Mouse (Mus musculus) telencephalon, adult 2 months (tissue): ENCODE data around the gene Thrb.

Experiments
- DNase-seq: peaks from one replicate; pipeline ENCODE4 v3.0.0-alpha.2; 2011; ENCODE audit warnings: low read depth, low spot score

Thrb gene

DNA sequence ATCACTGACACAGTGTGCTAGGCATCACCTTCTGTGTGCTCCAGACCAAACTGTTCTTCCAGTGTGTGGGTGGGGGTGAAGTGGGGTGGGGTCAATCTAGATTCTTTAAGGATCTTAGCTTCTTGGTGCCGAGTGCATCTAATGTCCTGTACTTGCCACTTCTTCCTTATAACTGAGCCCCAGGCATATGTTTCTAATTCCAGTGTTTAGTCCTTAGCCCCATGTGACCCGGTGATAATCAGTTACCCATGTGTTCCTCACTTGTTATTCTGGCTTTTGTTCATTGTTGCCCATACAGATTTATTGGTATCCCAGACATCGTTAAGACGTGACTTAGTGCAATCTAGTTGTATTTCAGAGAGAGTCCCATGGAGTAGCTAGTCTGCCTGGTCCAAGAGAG is 121.9 kb downstream of the Thrb start:
- DNase-seq: no peak

DNA sequence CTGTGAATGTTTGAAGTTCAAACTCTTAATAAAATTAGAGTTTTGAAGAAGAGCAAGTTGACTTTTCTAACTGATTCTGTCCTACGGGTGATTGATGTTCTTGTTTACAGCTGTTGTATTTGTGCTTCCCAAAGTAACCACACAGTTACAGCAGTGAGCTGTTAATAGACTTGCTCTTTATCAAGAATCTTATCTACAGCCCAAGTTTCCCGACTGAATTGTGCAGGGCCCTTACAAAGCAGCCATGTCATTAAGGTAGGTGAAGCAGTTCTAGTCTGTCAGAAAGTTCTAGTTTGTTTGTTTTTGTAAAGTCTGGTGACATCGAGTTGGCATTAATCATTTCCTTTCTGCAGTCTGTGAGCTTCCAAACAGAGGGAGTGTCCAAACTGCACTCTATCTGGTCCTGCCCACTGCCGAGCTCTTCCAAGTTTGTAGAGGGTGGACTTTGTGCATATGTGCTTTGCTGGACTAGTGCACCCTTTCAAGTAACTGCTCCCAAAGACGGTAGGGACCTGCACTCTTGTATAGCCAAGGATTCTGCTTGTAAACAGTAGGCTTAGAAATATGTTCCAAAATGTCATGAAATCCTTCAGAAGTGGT is 124.2 kb downstream of the Thrb start:
- no peak for DNase-seq

DNA sequence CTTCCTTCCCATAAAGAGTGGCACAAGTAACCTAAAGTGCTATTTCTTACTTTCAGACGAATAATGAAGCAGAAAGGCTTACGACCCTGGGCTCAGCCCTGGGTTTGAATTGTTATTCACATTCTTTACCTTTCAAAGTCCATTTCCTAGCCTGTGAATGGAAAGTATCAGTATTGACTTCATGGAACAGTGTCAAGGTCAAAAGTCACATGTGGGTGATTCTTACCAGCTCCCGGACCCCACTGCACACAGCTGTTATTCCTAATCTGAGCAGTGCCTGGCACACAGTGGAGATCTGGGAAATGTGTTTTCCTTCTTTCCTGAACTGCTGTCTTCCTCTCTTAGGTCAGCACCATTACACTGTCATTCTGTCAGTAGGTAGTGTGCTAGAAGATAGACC is 125.3 kb downstream of the Thrb start:
- no peak for DNase-seq

DNA sequence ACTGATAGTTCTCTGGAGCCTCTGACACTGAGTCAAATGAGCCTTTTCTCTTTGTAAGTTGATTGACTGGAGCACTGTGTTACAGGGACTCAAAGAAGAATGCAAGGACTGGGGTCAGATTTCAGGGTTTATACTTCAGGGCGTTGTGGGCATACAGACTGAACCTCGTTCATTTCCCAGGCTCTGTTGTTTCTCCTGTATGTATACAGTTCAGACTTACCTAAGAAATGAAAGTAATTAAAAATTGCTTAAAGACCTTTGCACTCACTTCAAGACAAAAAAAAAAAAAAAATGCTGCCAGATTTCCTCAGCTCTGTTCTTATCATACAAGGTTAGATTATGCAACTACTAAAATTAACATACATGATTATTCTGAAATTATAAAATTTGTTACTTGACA is 126.2 kb downstream of the Thrb start:
- DNase-seq: no peak

DNA sequence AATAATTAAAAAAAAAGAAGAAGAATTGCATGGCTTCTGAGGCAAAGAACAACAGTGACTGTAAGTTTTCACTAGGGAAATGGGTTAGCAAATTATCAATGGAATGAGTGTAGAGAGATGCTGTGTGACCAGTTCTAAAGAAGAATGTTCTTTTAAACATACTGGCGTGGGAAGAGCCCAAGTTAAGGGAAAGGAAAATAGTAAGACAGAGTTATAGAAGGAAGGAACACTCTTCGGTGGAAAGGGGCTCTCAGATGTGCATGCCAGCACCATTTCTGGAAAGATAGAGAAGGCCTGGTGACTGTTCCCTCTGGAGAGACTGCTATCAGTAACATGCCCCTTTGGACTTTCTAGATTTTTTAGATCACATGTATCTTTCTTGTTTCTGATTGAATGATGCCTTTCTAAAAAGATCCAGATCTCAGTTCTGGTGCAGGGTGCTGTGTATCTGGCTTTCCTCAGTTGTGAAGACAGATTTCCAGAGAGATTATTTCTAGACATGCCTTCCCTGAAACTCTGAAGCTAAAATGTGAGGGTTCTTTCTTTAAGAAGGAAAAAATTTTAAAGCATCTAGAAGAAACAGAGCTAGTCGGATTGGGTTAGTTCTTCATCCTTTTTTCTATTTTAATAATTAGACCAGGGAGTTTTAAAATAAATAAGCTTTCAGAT is 144.0 kb downstream of the Thrb start:
- no peak for DNase-seq

DNA sequence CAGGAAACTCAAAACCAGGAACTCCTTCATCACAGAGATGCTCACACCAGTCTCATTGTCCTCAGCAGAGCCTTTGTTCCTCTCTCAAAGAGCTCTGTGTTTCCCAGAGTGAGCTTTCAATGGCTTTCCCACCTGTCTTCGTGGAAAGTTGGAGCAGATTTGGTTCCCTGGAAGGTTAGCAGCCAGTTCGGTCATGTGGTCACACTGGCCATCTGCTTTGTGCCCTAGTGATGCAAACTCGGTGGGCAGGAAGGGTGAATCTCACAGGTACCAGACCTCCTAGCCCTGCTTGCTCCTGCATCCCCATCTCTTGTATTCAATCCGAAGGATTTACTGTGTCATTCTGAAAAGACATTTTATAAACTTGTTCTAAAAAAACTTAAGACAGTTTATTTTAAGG is 151.0 kb downstream of the Thrb start:
- no peak for DNase-seq

DNA sequence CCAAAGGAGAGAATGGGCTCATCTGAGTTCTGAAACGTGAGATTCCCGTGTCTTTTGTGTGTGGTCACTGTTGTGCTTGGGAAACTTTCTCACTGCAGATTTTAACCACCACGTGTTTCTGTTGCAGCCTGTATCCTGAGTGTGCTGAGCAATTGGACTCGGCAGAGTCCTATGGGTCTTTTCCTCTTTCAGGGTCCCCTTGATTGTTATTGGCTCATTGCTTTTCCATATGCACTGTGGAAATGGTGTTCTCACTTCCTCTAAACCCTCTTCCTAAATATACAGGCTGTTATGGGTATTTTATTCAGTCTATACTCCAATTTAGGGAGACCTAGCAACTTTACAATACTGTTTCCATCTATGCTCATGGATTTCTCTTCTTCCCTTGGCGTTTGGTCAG is 152.4 kb downstream of the Thrb start:
- no peak for DNase-seq

DNA sequence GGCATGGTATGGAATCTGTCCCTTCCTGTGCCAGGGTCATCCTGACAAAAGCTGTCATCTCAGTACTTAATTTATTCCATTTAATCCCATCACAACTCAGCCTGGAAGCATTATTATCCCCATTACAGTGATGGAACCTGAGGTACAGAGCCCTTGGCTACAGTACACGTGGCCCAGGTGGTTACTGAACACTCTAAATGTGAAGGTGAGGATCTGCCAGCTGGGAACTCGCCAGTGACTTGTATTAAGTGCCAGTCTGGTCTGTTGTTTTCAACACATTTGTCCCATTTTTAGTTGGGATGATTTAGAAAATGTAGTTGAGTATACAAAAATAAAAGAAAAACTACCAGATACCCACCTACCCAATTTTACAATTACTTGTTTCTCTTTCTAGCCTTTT is 155.0 kb downstream of the Thrb start:
- no peak for DNase-seq

DNA sequence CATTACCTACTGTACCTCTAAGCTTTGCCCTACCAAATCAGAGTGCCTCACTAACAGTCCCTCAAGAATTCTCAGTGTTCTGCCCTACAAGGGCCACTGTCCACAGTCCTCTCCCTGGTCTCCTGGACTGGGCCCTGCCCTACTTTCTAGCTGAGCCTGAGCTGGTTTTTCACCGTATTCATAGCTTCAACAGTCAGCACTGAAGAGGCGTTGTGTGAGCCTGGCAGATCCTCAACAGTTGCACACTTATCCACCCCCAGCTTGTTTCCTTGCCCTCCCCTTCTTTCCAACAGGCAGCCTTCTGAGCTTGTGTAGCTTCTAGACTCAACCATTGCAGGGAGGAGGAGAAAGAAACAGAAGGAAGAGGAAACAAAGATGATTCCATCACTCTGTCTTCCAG is 158.0 kb downstream of the Thrb start:
- DNase-seq: peak; percentile 88

DNA sequence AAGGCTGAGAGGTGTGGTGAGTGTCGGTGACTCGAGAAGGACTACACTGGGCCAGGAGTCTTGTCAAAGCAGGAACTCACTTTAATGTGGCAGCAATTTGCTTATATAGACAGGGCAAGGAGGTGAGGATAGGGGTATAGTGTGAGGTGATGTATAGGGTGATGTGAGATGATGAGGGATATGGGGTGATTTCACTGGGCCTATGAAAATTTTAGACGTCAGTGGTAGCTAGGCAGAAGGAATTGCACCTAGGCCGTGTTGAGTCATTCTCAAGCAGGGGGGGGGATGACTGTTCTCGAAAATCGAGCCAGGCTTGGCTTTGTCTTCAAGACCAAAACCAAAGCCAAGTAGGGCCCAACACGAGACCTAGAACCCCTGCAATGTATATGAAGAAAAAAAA is 162.7 kb downstream of the Thrb start:
- DNase-seq: no peak

DNA sequence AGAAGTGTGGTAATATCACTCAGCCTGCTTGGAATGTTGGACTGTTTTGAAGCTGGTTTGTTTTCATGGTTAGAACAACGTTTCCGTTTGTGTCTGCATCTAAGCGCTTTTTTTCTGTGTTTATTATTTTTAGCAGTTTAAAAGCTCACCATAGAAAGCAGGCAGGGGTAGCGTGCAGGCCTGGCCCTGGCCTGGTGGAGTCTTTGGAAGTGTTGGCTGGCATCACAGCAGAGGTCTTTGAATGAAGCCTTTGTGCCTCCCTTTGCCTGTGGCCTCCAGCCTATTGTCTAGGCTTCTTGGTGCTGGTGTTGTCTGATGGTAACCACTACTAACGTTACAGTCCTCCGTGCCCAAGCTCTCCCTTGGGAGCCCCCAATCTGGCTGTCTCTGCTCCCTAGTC is 167.3 kb downstream of the Thrb start:
- DNase-seq: no peak

DNA sequence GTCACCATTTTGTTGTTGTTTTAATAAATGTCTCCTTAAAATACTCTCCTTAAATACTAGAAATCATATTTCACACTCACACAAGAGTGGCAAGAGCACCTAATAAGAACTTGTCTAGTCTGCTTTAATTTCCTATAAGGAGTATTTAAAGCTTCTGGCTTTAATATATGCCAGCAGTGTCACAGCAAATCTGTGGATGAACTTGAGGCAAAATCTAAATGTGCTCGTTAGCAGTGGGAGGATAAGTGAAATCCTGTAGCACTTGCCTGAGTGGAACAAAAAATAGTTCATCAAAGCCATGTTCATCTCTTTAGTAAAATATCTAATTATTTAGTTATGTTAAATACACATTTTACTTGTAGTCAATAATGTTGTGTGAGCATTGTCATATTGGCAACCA is 175.7 kb downstream of the Thrb start:
- peak; percentile 41 for DNase-seq

DNA sequence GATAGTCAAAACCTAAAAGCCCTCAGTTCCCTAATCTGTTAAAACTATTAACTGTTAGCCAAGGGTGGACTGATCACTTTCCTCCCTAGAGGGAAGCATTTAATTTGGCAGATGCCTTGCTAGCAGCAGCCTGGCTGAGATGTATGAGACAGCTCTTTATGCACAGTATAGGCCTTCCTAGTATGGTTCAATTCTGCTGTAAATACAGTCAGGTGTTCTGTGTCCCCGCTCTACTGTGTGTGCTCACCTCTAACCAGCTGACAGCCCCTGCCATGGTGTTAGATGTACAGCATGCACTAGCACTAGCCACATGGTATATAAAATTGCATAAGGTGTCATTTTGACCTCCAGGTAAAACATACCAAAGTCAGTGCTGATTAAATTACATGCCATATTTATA is 176.7 kb downstream of the Thrb start:
- DNase-seq: no peak

DNA sequence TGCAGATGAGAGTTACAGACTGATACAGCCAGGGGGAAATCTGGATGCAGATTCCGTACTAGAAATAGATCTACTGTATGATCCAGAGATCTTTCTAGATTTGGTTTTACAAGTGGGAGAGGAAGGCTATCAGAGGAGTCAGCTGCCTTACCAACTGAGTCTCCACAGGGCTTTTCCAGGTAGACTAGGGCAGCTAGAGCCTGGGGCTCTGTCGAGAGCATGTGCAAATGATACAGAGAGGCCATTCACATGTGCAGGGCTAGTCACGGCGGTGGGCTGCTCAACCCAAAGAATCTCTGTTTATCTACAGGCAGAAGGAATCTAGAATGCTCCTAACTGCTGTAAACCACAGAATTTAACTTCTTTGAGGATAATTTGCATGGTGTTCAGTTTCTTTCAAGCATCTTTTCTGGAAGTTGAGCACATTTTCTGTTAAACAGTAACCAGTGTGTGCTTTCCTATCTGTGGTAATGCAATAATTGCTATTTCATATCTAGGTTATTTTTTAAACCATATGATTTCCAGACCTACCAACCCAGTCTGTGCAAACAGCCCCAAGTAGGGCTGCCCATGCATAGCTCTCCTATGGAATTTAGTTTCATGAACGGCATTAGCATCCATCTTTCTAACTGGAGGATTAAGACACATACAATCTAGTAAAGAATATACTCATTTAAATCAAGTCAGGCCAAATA is 185.1 kb downstream of the Thrb start:
- no peak for DNase-seq

DNA sequence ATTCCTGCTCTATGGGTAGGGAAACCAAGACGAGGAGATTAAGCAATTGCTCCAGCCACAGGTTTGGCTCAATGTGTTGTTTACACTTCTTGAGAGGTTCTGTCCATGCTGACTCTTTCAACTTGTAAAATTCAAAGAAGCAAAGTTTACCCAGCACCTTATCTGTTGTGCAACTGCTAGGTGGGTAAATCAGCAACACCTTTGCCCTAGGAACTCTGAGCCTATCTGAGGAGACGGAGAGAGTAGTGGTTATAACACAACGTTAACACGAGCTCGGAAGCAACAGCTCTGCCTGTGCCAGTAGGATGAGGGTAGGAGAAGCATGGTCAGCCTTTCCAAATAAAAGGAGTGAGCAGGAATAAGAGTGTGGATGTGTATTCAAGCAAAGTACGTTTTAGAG is 185.8 kb downstream of the Thrb start:
- no peak for DNase-seq

DNA sequence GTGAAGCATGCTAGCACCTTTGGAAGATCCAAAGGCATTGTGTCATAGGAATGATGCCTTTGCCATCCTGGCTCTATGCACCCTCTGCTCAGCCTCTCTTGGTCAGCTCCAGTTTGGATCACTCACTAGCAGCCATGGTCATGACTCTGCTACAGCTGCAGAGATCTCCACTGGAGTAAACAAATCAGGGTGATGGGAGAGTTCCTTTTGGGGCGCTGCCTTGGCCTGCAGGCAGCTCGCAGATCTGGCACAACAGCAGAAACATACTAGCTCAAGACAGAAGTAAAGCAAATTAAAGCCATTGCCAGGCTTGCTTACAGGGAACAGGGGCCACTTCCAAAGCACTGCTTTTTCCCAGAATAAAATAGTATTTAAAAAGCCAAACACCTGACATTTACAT is 186.6 kb downstream of the Thrb start:
- no peak for DNase-seq

DNA sequence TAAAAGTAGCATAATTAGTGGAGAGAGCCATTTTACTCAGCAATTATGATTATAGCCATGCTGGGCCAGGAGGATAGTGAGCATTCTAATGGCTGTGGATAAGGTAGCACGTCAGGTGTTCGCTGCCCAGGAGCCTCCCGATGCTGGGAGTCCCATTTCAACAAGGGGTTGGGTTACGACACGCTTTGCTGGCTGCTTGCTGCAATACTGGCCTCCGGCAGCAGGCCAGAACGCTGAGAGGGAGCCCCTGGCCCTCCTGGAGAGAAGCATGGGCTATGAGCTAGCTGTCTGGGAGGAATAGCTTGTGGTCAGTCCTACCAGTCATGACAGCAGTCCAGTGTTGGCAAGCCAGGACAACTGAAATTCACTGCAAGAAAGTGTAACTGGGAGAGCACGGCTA is 187.2 kb downstream of the Thrb start:
- DNase-seq: no peak

DNA sequence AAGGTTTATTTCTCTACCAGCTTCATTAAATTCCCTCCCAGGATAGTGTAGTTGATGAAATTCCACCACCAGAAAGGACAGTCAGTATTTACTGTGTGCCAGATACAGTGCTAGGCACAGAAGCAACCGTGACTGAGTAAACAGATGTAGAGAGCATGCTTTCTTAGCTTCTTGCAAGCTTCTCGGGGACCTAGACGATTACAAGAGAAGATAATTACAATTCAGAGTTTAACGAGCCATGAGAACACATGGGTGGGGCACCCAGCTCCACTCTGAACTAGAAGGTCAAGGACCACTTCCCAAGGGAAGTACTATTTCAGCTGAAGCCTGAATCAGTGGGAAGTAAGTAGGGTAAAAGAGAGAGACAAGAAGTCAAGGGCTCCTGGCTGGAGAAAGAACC is 190.3 kb downstream of the Thrb start:
- no peak for DNase-seq

DNA sequence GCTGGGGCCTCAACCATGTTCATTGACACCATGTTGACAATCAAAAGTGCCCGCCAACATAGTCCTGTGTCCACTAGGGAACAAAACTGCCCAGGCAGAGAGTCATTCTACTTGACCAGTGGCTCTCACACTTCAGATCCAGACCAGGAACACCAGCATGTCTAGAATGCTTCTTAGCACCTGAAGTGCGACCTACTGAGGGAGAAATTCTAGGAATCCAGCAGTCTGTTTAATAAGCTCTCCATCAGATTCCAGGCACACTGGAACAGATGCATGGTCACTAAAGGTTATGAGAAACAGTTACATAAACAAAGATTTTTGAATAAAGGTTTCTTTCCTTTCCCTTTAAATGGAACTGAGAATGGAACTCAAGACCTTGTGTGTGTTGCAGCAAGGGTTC is 192.2 kb downstream of the Thrb start:
- no peak for DNase-seq

DNA sequence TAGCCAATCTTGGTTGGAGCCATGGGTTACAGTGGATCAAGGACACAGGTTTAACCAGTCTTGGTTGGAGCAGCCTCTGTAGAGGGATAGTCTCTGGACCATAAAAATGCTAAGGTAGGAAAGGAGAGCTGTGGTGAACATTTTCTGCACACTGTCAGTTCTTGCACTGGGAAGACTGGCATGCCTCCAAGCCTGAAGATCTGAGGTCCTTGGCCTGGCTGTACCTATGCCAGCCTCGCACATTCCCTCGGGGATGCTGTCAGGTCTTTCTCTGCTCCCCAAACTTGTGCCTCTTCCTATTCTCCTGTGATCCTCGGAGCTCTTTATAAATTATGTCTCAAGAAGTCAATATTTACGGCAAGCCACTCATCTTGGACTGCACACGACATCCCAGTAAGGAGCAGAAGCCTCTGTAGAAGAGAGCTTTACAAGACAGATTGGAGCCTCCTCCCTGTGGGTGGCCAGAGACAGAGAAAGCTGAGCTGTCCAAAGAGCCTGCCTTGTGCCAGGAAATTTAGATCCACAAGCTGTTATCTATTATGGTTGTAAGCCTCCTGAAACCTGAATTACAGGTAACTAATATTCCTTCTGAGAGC is 199.8 kb downstream of the Thrb start:
- DNase-seq: no peak

DNA sequence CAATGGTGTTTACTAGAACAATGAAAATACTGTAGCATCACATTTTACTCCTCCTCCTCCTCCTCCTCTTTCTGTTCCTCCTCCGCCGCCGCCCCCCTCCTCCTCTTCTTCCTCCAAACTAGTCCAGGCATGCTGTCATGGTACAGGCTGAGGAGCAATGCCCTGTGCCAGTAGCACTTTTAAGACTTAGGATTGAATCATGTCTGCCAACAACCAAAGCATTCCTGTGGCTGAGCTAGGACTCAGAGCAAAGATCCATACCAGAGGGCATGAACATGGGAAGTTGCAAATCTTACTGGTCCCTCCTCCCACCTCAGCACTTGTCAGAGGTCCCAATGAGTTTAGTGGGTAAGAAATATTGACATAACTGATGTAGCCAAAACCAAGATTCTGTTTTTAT is 202.6 kb downstream of the Thrb start:
- DNase-seq: no peak

DNA sequence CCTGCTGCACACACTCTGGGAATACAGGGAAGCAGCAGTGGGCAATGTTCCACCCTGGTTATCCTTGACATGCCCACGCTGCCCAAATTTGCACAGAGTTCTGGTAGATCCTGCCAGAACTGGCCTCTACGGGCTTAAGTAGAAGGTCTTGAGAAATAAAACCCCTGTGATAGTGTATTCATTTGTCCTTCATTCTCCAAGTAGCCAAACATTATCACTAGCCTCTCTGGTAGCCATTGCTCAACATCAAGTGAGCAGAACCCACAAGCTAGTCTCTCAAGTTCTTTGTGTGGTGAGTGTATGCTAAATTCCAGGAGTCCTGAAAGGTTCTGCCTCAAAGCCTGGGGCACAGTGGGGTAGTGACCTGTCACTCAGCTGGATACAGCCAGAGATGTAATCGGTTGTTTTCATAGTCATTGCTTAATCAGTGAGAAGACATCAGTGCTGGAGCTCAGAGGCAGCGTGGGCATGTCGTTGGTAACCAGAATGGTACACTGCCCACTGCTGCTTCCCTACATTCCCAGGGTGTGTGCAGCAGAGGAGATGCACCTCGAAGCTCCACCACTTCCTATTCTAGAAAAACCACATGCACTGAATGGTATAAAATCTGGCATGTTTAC is 203.8 kb downstream of the Thrb start:
- DNase-seq: no peak

DNA sequence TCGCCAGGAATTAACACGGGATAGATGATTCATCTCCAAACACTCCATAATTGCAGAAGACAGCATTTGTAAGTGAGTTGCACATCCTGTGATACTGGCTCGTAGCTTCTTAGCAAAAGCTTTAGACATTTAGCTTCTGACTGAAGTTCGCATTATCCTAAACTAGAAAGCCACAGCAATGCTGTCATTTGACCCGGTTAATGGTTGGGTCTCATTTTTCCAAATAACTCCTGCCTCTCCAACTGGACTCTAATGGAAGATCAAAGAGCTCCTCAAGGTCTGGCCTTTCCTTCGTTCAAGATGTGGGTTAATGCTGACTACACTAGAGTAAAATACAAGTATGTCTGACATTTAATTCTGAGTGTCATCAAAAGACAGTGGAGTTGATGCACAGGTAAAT is 208.3 kb downstream of the Thrb start:
- DNase-seq: no peak
